Mouse (Mus musculus) adrenal gland (tissue): ENCODE data around the gene Ccng1.

Experiments
- intact Hi-C: fragments of 180-260 bp; cut with DNase I; formaldehyde crosslinking; loops from one replicate; pipeline ENCODE4 v1.15.1; 2025
- long read RNA-seq, 2 experiments: library from polyadenylated mRNA; unstranded; transcript quantifications; one replicate each; pipeline ENCODE4 v2.0.0; 2020; ENCODE audit warnings: borderline replicate concordance in 1 of 2; ENCODE audit not compliant: insufficient replicate concordance in 1 of 2

Gene Ccng1
- long read RNA-seq, experiment 1, transcript Ccng1-201 (6 exons, 3,512 nt) = major isoform, 25 of 34 reads
- long read RNA-seq, experiment 1, partial matches to known transcripts = 4 of 34 reads
- long read RNA-seq, experiment 1, other reads (novel, unspliced or antisense) = 5 of 34 reads
- long read RNA-seq, experiment 2, transcript Ccng1-201 (6 exons, 3,512 nt) = major isoform, 18 of 32 reads
- long read RNA-seq, experiment 2, partial matches to known transcripts = 6 of 32 reads
- long read RNA-seq, experiment 2, other reads (novel, unspliced or antisense) = 8 of 32 reads

DNA sequence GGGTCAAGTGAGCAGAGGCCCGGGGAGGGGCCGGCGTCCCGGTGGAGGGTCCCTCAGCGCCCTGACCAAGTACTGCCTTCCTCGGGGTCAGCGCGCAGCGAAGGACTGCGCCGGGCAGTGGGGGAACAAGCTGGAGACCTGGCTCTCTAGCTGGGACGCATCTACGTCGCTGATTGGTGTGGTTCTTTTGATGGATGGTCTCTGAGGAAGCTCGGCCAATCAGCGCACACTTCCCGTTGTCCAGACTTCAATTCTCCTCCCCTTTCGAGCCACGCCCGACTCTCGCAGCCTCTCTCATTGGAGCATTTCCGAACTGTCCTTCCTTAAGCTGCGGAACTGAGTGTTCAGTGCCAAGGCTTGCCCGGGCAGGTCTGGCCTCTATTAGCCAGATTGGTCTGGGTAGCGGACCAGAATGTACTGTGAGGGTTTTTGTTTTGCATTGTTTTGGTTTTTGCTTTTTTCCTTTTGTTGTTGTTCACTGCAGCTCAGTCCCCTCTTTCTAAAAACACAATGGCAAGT lies at the start of gene Ccng1:
Ccng1 (minus strand) TSS at position 203 of the 519 bp plus-strand sequence.
- intact Hi-C loops = no loop called here

DNA sequence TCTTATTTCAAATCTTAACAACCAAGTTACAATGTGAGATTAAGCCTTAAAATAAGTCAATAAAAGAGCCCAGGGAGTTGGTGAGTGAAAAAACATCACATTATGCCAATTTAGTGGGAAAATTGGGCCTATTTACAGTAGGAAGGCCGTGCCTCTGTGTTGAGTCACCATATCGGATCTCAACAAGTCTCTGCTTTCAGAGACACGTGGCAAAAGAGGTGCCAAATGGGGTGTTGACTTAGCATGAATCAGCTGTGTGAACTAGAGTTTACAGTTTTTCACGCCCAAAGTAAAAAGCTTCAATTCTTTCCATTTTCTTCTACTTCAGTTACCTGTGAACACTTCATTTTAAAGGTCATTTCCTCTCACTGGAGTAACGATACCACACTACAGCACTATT lies 35.2 kb upstream of the Ccng1 start:
- intact Hi-C loops = no loop called here

GRCm38 (mm10) chr11:40789701-40790100 lies 34.6 kb upstream of the Ccng1 start:
- intact Hi-C loops = no loop called here

- intact Hi-C loops = no loop called here
These were observed 31.8 kb upstream of the Ccng1 start for GRCm38 (mm10) chr11:40786900-40787299.

DNA sequence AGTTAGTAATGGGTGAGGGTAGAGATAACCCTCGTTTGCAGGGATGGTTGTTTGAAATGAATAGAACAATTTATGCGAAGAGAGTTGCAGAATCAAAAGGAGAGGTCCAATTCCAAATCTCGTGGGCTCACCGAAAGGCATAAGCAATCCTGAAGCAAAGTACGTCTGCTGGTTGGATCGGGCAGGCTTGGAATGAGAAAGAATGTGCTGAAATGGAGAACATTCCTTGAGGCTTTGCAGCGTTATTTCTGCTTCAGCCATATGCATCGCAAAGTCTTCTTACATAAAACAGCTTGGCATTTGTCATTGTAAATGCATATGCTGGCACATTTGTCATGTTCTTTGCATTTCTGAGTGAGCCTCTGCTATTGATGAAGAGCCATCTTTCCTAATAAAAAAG lies 29.2 kb upstream of the Ccng1 start:
- intact Hi-C loops = no loop called here

GRCm38 (mm10) chr11:40783346-40783745 lies 28.2 kb upstream of the Ccng1 start:
- intact Hi-C loops = no loop called here

GRCm38 (mm10) chr11:40781857-40782256 lies 26.7 kb upstream of the Ccng1 start:
- intact Hi-C loops = no loop called here

DNA sequence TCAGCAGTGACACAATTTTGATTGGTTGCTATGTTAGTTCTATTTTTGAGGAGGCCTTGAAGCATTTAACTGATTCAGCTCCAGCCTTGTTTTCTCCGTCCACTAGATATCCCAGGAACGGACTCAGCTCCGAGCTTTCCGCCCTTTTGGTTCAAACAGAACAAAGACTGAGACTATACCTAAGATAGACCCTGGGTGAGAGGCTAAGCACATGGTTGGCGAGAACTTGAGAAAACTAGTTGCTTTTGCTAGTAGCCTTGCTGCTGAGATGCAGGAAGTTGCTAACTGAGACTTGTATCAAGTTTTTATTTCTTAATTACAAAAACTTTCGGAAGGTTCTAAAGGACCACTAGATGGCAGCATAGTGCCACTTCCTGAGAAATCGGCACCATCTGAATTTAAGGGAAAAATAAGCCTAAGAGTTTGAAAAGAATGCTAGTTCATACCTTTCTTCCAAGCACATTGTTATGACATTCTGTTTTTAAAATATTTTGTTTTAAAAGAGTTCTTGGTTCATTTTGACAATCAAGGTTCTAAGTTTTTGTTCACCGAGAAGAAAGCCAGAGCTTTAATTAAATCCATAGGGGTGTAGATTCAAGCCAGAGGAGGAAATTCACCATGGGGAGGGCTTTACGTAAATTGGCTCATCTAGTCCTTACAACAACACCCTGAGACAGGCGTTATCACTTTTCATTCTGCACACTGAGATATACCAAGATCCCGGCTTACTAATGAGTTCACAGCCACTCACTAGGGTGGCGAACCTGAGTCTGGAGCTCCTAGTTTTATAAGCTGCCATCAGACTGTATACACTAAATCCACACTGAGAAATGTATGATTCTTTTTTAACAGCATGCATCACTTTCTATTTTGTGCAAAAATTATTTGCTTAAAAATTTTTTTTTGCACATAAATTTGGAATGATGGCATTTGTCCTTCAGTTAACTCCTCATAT lies 20.5 kb upstream of the Ccng1 start:
- intact Hi-C loops = no loop called here

DNA sequence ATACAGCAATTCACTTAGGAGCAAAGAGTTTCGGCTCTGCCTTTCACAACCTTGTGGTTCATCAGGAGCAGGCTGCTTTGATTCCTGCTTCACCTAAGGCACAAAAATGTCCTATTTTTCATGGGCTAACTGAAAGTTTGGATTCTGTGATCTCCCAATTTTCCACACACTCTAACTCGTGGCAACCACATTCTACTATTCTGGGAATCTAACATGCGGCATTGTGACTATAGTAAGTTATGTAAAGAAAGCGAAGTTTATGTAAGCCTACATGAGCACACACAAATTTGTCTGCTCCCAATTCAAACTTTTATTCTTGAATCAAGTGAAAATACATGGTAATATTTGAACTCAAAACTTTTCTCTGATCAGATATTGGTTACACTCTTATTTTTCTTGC lies 9.6 kb upstream of the Ccng1 start:
- intact Hi-C loops = no loop called here

DNA sequence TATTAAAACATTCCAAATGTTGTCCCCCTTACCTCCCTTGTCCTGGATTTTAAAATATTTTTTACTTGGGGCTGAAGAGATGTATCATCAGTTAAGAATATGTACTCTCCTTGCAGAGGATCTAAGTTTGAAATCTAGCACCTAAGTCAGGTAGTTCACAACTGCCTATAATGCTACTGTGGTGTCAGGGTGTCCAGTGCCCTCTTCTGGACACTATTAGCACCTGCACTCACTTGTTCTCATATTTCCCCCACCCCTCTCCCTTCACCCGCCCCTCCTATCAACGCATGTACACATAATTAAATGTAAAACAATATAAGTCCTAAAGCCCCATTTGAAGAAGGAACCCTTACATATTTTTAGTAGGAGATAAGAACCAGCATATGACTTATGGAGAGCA lies 8.3 kb upstream of the Ccng1 start:
- intact Hi-C loops = no loop called here

GRCm38 (mm10) chr11:40759896-40760295 lies 4.8 kb upstream of the Ccng1 start:
- intact Hi-C loops = no loop called here

DNA sequence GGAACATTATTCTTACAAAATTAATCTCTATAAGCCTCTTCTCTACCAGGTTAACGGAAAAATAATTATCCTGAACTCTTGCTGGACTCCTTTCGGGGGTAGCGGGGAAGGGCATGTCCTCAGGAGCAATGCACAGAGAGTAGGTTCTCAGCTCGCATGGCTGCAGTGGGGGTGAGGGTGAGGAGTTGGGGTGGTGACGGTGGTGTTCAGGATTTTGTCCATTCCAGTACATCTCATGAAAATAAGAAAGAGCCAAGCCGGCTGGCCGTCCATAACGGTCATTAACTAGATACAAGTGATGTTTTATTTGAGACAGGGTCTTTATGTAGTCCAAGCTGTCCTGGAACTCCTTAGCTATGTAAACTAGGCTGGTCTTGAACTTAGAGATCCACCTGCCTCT lies 857 bp upstream of the Ccng1 start:
- intact Hi-C loops = no loop called here

GRCm38 (mm10) chr11:40754664-40755107 lies 425 bp downstream of the Ccng1 start:
- intact Hi-C loops = no loop called here

- intact Hi-C loops = no loop called here
These were observed 1.3 kb downstream of the Ccng1 start for GRCm38 (mm10) chr11:40753836-40754235.

DNA sequence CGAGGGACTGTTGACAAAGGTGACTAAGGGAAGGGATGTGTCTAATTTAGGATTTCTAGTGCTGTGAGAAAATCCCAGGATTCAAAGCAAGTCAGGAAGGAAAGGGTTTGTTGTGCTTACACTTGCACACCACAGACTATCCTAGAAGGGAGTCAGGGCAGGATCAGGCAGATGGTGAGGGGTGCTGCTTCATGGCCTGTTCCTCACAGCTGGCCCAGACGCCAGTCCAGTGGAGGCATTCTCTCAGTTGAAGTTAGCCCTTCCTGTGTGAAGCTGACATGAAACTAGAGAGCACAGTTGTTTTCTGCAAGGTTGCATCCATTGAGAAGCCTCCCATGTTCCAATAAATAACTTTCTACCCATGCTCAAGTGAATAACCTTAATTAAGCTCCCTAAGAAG lies 7.4 kb downstream of the Ccng1 start:
- intact Hi-C loops = no loop called here

DNA sequence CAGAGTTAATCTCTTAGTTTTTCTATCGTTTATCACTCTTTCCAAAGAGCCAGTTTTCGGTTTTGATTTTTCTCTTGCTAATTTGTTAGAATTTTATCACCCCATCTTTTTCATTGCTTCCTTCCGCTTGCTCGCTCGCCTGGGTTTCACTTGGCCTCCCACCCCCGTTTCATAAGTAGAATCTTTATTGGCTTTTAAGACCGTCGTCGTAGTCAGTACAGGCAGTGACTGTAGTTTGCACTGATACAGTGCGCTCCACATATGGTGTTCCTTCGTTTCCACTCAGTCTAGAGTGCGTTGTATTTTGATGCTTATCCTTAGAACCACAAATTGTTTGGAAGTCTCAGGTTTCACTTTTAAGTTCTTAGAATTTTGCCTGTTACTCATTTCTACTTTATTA lies 8.8 kb downstream of the Ccng1 start:
- intact Hi-C loops = no loop called here

DNA sequence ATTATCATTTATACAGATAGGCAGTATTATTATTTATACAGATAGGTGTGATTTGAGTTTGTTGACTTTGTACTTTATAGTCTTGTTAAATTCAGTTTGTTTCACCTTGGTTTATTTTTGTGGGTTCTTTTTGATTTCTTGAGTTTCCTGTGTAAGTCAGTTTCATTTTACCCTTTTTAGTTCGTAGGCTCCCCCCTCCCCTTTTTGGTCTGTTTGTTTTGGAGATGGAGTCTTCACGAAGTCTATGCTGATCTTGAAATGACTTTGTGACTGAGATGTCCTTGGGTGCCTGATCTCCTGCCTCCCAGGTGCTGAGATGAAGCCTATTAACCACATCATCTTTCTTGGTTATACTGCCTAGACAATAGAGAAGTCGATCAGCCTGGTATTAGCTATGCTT lies 10.8 kb downstream of the Ccng1 start:
- intact Hi-C loops = no loop called here

GRCm38 (mm10) chr11:40741605-40742262 lies 13.4 kb downstream of the Ccng1 start:
- intact Hi-C loops = no loop called here

DNA sequence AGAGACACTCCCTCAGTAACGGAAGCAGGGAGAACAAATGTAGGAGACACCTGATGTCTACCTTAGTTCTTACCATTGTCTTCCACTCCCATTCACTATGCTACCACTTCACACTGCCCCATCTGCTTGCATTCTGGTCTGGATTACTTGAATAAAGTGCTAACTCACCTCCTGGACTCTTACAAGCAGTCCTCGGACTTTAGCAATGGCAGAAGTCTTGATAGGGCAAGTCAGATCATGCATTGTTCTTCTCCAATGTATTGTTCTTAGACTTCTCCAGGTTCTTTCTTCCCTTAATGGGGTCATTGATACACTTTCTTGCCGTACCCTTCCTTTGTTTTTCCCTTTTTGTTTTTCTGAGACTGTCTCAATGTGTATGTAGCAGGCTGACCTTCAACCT lies 17.7 kb downstream of the Ccng1 start:
- intact Hi-C loops = no loop called here

DNA sequence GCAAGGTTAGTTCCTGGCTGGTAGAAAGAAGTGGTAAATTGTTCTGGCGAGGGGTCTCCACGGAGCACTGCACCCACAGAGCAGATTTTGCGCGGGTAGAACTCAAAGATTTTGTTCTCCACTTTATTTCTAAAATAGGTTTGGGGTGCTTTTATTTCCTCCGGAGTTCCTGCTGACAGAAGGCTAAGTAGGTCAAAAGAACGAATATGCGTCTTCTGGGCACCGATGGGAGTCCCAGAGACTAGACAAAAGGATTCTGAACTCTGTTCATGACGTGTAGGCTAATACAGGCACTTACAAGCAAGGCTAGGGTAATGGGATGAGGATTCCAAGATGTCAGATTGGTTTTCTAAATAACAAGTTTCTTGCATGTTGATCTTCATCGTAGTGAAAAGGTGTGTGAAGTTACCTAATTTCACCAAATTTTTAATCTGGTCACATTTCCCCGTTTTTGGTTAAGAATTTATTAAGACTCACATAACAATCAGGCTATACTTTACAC lies 20.8 kb downstream of the Ccng1 start:
- intact Hi-C loops = loop anchor here (5.0 kb wide), 1 partner anchor 42 kb away; no protein-coding TSS in a partner anchor
